Mouse (Mus musculus) layer of hippocampus, adult 18-20 months (tissue): ENCODE measurements at regions not wholly inside any gene's neighbourhood (a gene's known extent, or its start where the extent isn't known, plus 50 kb on each side); places are given as distances from the start of the nearest gene placed in this dataset.
"Not testable (repeated sequence)": the region's sequence is repeated elsewhere in the genome, so short reads cannot be mapped to it uniquely, and the experiment has no call there.

Experiments used
- DNase-seq, 2 experiments: peaks; one replicate each; pipeline ENCODE4 v3.0.0; 2022; ENCODE audit warnings: low spot score in 2 of 2

- peak in 1 of 2 experiments; percentile 58 for DNase-seq
Observed at GRCm38 (mm10) chr2:123655551-123655950, 434.2 kb upstream of the Sema6d start.

DNA sequence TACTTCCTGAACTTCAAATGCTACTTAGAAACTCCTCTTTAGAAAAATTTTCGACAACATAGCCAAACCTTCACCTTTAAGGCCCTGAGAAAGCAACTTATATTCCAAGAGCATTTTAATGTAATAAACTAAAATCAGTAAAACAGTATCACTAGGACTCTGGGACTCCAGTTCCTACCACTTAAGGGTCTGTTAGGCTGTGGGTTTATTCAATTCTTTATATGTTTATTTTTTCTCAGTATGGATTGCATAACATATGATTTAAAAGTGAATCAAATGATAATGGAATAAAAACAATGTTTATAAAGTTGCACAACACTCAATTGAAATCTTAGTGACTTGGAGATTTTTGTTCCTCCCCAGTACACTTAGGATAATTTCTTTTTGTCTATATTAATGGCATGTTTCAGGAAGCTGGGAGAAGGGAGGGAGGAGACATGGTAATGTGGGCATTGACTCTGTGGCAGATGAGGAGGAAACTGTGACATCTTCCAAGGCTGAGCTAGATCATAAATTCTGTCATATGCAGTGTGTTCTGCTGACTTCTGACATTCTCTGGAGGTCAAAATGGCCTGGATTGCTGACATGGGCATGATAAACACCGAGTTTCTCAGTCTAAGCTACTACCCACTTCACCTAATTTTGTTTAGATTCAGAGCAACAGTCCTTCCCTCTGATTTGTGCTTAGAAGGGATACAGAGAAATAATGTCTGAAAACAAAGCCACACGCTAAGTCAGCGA, 401.3 kb upstream of the Sema6d start:
- no peak for DNase-seq

- DNase-seq, result no peak
Observed at GRCm38 (mm10) chr2:123689801-123690200, 400.0 kb upstream of the Sema6d start.

DNA sequence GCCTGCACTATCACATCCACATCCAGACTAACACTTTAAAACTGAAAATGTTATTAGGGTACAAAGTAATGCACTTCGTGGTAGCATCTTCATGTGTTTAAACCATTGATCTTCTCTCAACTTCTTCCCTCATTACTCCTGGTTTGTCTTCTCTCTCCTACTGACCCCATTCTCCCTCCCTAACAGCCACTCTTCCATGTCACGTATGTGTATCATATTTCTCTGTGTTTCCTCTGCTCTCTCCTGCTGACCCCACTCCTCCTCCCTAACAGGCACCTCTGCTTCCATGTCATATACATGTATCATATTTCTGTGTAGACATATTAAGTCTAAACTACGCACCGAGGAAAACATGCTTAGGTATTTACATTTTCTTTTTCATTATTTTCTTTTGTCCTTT, 350.1 kb upstream of the Sema6d start:
- no peak for DNase-seq

GRCm38 (mm10) chr2:123740541-123740940, 349.2 kb upstream of the Sema6d start:
- no peak for DNase-seq

GRCm38 (mm10) chr2:123754220-123754619, 335.5 kb upstream of the Sema6d start:
- no peak for DNase-seq

DNA sequence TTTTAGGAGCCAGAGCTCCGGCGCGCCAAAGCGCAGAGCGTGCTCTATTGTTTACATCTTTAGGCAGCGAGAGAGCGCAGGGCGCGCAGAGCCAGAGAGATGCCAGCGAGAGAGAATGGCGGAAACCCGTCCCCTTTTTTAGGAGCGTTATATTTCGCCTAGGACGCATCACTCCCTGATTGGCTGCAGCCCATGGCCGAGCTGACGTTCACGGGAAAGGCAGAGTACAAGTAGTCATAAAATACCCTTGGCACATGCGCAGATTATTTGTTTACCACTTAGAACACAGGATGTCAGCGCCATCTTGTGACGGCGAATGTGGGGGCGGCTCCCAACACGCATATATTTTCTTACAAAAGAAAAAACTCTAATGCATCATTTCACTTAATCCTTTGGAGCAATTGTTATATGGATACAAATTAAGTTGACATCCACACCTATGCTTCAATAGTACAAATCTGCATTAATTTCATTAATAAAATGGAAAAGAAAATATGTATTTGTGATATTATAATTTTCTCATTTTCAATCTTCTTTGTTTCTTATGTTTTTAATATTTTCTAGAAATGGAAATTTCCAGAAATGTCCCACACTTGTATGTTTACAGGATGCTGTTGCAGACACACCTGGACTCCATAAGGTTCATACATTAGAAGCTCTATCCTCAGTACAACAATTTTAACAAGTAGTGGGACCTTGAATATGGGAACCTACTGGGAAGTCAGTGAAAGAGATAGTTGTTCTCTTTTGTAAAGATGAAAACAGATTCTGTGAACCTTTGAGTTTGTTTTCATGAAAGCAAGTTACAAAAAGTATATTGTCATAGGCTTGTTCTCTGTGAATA, 334.9 kb upstream of the Sema6d start:
- DNase-seq, result not testable (repeated sequence)

GRCm38 (mm10) chr2:123799226-123799786, 290.5 kb upstream of the Sema6d start:
- no peak for DNase-seq

- peak in 1 of 2 experiments; percentile 5 for DNase-seq
Observed at GRCm38 (mm10) chr2:123805646-123806045, 284.1 kb upstream of the Sema6d start.

DNA sequence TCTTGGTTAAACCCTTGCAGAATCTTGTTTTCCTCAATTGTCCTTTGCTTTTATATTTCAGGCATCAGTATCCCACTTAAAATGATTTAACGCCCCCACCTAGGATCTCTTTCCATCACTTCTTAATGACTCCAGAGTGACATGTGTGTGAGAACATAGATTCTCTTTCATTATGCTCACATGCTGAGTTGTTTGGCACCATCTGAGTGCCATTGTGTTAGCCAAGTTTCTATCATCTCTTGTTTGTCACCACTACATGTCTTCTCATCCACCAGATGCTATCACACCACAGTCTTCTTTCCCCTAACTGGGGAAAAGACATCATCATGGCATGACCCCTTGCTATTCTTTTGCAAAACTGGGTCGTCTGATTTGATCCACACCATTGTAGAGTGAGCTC, 283.4 kb upstream of the Sema6d start:
- DNase-seq, result peak in 1 of 2 experiments; percentile 29

DNA sequence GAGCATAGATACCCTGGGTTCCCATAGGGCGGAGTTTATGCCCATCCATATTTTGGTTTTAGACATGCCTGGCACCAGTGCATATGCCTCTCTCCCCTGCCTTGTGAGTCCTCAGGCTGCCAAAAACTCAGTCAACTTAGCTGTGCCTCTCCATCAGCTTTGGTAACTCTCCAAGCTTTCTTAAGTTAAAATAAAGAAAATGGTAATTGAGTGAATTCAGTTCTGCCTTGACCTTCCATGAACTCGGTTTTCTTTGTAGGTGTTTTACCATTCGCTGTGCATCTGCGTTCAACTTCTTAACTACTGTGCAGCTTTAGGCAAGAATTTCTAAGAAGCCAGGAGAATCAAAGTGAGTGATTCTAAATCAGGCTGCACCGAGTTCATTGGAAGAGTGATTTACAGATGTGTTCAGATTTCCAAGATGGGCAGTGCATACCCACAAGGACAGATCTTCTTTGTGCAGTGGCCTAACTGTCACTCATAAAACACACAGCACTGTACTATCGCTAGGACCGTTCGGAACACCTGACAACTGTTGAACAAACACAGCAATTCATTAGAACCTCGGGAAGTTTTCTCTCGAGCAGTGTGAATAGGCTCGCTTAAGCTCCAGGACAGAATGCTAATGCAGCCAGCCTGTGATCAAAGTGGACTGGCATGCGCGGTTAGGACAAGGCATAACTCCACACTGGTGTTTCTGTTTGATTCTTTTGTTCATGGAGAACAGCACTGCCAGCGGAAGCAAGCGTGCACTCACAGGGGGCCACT, 276.4 kb upstream of the Sema6d start:
- DNase-seq, result peak in 1 of 2 experiments; percentile 37

DNA sequence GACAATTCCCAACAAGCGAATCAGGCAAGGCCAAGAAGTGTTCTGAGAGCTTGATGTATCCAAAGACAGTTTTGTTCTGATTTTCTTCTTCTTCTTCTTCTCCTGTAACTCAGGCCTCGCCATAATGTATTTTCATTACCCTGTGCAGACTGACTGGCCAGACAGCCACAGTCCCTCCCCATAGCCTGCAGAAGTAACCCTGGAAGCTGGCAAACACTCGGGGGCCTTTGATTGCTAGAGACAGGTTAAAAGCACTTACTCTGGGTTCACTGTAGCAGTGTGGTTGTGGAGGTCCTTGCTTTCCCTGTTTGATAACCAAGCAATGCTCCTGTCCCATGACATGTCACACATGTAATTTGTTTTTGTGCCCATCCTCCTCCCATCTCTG, 275.8 kb upstream of the Sema6d start:
- DNase-seq, result no peak

DNA sequence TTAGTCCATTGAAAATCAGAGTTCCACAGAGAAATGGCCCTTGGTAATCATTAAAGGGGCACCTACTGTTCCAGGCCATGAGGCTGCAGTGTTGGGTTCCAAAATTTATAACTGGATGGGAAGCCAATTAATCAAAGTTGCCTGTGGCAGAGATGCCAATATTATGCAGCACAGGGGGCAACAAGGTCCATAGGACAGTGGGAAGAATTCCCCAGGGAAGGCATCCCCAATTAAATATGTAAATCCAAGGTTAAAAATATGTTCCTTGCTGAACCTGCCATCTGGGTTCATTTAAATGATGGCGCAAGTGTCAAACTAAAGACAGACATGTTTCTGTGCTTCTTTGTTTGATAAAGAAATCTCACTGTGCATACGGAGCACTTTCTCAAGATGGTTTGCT, 273.1 kb upstream of the Sema6d start:
- no peak for DNase-seq

DNA sequence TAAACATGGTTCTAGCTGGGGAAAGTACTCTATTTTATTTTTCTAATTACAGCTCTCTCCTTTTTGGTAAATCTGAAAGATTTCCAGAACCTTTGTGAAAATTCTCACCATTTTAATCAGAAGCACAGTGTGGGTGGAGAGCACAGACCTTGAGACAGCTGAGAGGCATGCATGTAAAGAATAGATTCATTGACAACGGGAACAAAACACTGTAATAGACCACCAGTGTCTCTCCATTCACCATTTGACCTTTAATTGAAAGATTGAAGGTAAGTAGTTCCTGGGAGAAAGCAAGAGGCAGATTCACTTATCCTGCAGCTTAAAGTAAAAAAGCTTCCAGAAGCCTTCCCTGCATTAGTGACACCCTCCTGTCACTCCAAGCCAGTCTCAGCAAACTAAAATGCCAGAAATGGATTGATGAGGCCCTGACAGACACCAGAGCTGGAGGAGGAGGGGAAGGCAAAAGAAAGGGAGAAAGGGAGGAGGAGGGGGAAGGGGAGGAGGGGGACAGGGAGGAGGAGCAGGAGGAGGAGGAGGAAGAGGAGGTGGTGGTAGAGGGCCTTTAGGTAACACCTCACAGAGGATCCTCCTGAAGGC, 256.1 kb upstream of the Sema6d start:
- peak in 1 of 2 experiments; percentile 11 for DNase-seq
